Mouse (Mus musculus): ENCODE measurements around the gene Hist2h2ab. TPM values are rescaled to one million over a fixed set of nuclear protein-coding genes. Genes with fewer than 3 reads are reported as not detected.
A peak's percentile ranks its signal among the peaks of the same experiment; 100 is the strongest.

The Hist2h2ab gene
- total and polyA plus RNA-seq, 3 experiments, result 1.1 to 31.4 TPM; not detected in 1

DNA sequence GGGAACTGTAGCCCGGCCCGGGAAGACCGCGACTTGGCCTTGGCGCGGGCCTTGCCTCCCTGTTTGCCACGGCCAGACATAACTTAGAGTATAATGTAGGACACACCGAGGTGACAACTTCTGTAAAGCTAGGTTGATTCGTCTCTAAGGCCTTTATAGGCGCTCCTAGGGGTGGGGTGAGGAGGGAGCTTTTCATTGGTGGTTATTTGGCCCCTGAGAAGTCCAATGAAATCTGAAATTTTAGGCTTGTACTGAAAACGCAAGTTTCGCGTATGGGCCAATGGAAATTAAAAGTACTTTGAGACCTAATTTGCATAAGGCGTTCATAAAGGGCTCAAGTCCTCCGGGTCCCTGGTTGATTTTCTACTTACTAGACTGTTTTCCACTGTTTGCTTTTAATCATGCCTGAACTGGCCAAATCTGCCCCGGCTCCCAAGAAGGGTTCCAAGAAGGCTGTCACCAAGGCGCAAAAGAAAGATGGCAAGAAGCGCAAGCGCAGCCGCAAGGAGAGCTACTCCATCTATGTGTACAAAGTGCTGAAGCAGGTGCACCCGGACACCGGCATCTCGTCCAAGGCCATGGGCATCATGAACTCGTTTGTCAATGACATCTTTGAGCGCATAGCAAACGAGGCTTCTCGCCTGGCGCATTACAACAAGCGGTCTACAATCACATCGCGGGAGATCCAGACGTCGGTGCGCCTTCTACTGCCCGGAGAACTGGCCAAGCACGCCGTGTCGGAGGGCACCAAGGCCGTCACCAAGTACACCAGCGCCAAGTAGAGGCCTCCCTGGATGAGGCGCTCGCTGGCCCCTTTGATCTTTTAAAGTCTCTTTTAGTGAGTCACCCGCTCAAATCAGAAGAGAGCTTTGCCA lies 1.3 kb downstream of the Hist2h2ab start, which contains the start of the genes Hist2h2ac and Hist2h2be (continued):
- TF ChIP-seq ZKSCAN1 (IDR thresholded peaks at IDR 0.05; ENCODE audit: borderline replicate concordance, low read depth, low read length) (no peak), HCFC1 (IDR thresholded peaks at IDR 0.05; ENCODE audit: low read depth, low read length) (peak; percentile 65), ELF1 (IDR thresholded peaks at IDR 0.05; ENCODE audit: low read depth, low read length) (peak; percentile 46; the same call in 1 of the 2 replicates), CHD2 (IDR thresholded peaks at IDR 0.05; ENCODE audit: low read length) (0 out of 2 replicates have a peak, but pooled peaks have one; percentile 24), MEF2A (IDR thresholded peaks at IDR 0.05; ENCODE audit: borderline replicate concordance, low read depth, low read length) (peak; percentile 31; the same call in 1 of the 2 replicates), MAFK (IDR thresholded peaks at IDR 0.05; ENCODE audit: insufficient replicate concordance, low read length) (peak; percentile 68; the same call in 1 of the 2 replicates), RAD21 (IDR thresholded peaks at IDR 0.05; ENCODE audit: low read depth, low read length) (no peak), ETS1 (conservative IDR thresholded peaks at IDR 0.05; ENCODE audit: low read depth, low read length) (no peak), RCOR1 (conservative IDR thresholded peaks at IDR 0.05; ENCODE audit: low read depth, low read length) (no peak; the same call in 1 of the 2 replicates), BHLHE40 (IDR thresholded peaks at IDR 0.05; ENCODE audit: low read depth, low read length) (no peak), CTCF (conservative IDR thresholded peaks at IDR 0.05 in 1 of 2, IDR thresholded peaks at IDR 0.05 in 1 of 2; ENCODE audit: low read depth in 2 of 2, low read length in 2 of 2) (no peak), IRF4 (IDR thresholded peaks at IDR 0.05; ENCODE audit: low read depth, low read length) (no peak; the same call in 1 of the 2 replicates), PAX5 (IDR thresholded peaks at IDR 0.05; ENCODE audit: low read length) (no peak)

DNA sequence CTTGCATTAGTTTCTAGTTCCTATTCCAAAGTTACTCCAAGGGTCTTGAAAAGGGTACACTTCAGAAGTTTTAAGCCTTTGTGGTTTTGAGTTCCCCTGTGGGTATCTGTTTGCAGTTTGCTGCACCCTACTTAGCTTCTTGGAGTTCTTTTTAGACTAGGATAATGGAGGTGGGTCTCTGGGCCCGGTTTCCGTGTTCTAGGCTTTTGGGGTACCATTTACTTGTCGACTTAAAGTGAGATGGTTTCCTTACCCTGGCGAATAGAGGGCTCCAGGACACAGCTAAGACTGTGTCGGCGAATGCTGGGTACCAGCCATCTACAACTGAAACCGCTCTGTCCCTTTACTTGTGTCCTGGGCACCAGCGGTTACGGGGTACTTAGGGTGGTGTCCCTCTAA lies 2.0 kb downstream of the Hist2h2ab start:
- Histone ChIP-seq H3K4me3 (replicated peaks in 1 of 3; ENCODE audit: low read depth in 2 of 3, low read length in 2 of 3, poor library complexity in 1 of 3) (peak overlapping the region; percentile 54 to 75 (median 62)), H3K9ac (ENCODE audit: insufficient read depth, low read depth) (peak overlapping the region; percentile 71), H3K27me3 (replicated peaks) (no peaks in the 10 kb centered on the region), H3K4me2 (ENCODE audit: insufficient read depth, low read depth, poor library complexity, severe bottlenecking) (peak overlapping the region; percentile 76), H3K27ac (ENCODE audit: insufficient read depth, low read depth) (peak overlapping the region; percentile 92), H3K79me2 (replicated peaks; ENCODE audit: control insufficient read depth, extremely low read depth, insufficient read depth, poor library complexity, severe bottlenecking) (peaks cover 16% of the 10 kb centered on the region), H3K4me1 (ENCODE audit: control insufficient read depth in 1 of 2, insufficient read depth in 2 of 2) (peaks cover 11 to 52% of the 10 kb centered on the region in 2 experiments), H3K36me3 (replicated peaks in 1 of 2; ENCODE audit: control insufficient read depth in 1 of 2, insufficient read depth in 1 of 2, low read length in 1 of 2) (no peaks in the 10 kb centered on the region), H3K9me3 (replicated peaks; ENCODE audit: low read length) (no peaks in the 10 kb centered on the region)
- dilution Hi-C loops (cut with MboI; ENCODE audit: extremely low pct_ligation_motif_present, extremely low pct_unique_long_range_greater_than_20kb, low sequenced_read_pairs) (no loop called here), in situ Hi-C loops (cut with MboI; ENCODE audit: low pct_ligation_motif_present, low pct_unique_long_range_greater_than_20kb, low sequenced_read_pairs) (loop anchor here (10.0 kb wide), 2 partner anchors 257 to 567 kb away; partner anchors contain the start of gene Mcl1)
- DNase-seq (ENCODE audit: extremely low read depth), result no peak
- TF ChIP-seq HCFC1 (IDR thresholded peaks at IDR 0.05; ENCODE audit: low read depth, low read length) (no peak), CHD1 (IDR thresholded peaks at IDR 0.05; ENCODE audit: low read depth, low read length) (peak; percentile 59; the same call in 1 of the 2 replicates)

DNA sequence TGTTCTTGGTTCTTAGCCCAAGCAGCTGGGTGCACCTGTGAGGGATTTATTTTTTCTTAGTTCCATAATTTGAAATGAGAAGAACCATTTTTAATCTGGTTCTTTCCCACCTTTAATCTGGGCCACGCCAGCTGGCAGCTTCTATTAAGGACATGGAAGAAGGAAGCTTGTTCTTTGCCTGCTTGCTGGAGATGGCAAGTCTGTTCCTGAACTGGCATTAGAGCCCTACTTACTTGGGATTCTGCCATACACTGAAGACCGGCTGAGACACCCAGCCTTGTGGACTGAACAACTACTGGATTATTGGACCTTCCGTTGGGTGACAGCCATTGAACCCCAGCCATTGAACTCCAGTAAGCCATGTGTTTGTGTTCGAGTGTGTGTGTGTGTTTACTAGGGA lies 3.1 kb downstream of the Hist2h2ab start:
- Histone ChIP-seq H3K79me2 (replicated peaks; ENCODE audit: control insufficient read depth, extremely low read depth, insufficient read depth, poor library complexity, severe bottlenecking) (peaks cover 16% of the 10 kb centered on the region), H3K4me2 (ENCODE audit: insufficient read depth, low read depth, poor library complexity, severe bottlenecking) (peak overlapping the region; percentile 76), H3K4me3 (replicated peaks in 1 of 3; ENCODE audit: low read depth in 2 of 3, low read length in 2 of 3, poor library complexity in 1 of 3) (peak overlapping the region; percentile 2 to 29 (median 23)), H3K4me1 (ENCODE audit: control insufficient read depth in 1 of 2, insufficient read depth in 2 of 2) (peaks cover 14 to 63% of the 10 kb centered on the region in 2 experiments), H3K9me3 (replicated peaks; ENCODE audit: low read length) (no peaks in the 10 kb centered on the region), H3K27ac (ENCODE audit: insufficient read depth, low read depth) (peak overlapping the region; percentile 38; the same call in 1 of the 2 replicates), H3K36me3 (replicated peaks in 1 of 2; ENCODE audit: control insufficient read depth in 1 of 2, insufficient read depth in 1 of 2, low read length in 1 of 2) (no peaks in the 10 kb centered on the region), H3K27me3 (replicated peaks) (no peaks in the 10 kb centered on the region), H3K9ac (ENCODE audit: insufficient read depth, low read depth) (peak overlapping the region; percentile 71)
- no peak for DNase-seq (ENCODE audit: extremely low read depth)
- in situ Hi-C loops (cut with MboI; ENCODE audit: low pct_ligation_motif_present, low pct_unique_long_range_greater_than_20kb, low sequenced_read_pairs), result loop anchor here (10.0 kb wide), 2 partner anchors 258 to 568 kb away; partner anchors contain the start of gene Mcl1
- no peak for TF ChIP-seq ZKSCAN1 (IDR thresholded peaks at IDR 0.05; ENCODE audit: borderline replicate concordance, low read depth, low read length)
- dilution Hi-C loops (cut with MboI; ENCODE audit: extremely low pct_ligation_motif_present, extremely low pct_unique_long_range_greater_than_20kb, low sequenced_read_pairs), result no loop called here

Data from CH12.LX (cell line).